Mouse (Mus musculus): ENCODE results near the gene Ubap2l.
A peak's percentile ranks its signal among the peaks of the same experiment; 100 is the strongest.

Gene Ubap2l

DNA sequence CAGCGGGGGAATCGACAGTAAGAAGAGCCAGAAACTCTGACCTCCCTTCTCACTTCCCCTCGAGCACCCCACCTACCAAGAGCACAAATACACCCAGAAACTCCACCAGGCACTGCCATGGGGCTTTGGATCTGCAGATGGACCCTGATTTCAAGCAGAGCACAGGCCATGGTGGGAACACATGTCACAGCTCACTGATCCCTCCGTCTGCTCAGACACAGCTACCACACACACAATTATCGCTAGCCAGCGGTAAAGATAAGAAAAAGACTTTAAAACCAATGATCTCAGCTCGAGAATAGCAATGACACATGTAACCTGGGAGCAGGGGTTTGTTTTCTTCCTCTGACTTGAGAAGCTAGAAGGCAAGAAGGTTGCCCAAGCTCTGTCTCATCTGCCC, 83.9 kb downstream of the Ubap2l start:
- no peak for DNase-seq (ENCODE audit: low read depth, low spot score)

DNA sequence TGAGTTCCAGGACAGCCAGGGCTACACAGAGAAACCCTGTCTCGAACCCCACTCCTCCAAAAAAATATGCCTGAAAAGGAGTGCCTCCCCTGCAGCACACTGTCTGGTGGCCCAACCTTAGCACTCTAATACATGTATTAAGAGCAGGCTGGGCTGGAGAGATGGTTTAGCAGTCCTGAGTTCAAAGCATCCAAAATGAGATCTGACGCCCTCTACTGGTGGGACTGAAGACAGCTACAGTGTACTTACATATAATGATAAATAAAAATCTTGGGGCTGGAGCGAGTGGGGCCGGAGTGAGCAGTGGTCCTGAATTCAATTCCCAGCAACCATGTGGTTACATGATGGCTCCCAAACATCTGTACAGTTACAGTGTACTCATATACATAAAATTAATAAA, 85.5 kb downstream of the Ubap2l start:
- DNase-seq (ENCODE audit: low read depth, low spot score): peak; percentile 71

DNA sequence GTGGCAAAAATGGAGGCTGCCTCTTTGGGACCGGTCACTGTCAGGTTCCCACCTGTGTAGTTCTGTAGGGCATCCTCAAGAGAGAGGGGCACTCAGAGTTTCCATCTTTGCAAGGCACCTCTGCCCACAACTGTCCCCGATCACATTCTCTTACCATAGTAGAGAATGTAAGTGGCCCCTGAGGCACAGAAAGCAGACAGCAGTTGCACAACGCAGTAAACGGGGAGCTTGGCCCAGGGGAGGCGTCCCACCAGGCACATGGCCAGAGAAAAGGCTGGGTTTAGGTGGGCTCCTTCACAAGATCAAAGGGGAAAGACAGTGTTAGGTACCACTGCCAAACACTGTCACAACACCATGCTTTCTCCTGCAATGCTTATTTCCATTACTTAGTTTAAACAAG, 86.5 kb downstream of the Ubap2l start:
- DNase-seq (ENCODE audit: low read depth, low spot score): no peak

DNA sequence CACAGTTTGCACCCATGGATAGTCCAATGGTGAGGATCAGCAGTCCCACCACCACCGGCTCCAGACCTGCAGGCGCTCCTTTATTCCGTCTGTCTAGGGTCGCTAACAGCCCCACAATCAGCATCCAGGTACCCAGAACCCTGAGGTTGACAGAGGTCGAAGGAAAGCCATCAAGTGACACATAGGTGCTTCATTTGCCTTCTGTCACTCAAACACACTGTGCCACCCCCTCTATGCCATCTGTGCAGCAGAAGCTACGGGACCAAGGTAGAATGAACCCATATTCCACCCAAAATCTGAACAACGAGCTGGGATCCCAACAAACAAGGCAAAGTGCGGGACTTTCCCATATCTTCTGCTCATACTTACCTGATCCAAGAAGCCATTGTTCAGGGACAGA, 86.9 kb downstream of the Ubap2l start:
- no peak for DNase-seq (ENCODE audit: low read depth, low spot score)

DNA sequence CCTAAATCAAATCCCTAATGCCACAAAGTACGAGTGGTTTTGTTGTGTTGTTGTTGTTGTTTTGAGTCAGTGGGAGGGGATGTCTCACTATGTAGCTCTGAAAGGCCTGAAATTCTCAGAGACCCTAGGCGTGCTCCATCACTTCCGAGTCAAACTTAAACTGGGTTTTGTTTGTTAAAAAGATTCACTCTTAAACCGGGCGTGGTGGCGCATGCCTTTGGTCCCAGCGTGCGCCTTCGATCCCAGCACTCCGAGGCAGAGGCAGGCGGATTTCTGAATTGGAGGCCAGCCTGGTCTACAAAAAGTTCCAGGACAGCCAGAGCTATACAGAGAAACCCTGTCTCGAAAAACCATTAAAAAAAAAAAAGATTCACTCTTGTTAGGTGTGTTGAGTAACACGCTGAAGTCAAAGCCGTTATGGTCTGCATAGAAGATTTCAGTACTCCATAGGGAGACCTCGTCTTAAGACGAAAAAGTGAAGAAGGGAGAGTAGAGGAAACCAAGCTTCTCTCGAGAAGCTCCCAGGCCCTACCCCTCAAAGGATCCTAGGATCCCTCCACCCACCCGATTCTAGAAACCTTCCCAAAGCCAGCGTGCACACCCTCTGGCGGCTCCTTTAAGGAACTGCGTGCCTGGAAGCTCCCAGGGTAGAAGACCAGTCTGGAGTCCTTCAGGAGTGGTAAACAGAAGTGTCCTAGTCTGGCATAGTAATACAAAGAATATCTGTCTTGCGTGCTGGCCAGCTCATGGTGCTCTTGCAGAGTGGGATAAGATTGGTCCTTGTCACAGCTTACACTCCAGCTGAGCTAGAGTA, 88.3 kb downstream of the Ubap2l start:
- peak; percentile 74 for DNase-seq (ENCODE audit: low read depth, low spot score)

DNA sequence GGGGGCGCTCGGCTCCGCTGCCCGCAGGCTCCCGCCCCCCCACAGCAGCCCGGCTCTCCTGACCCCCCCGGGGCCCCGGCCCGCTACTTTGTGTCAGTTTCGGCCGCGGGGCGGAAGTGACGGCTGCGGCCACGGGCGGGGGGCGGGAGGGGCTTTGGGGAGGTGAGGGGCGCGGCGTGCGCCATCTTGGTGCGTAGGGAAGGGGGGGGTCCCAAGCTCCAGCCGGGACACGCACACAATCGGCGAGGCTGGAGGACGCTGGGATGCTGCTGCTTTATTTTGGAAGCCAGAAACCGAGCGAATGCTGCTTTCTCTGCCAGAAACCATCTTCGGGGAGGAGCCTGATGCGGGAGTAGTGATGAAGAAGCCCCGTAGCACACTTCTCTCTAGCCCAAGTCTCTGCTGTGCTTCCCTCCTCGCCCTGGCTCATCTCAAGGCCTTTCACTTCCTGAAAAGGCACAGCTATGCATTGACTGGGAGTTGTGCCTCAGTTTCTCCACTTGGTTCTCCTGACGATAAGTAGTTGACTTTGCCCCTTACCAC, 89.1 kb downstream of the Ubap2l start, which contains the start of gene Atp8b2:
TSS of gene Atp8b2 (minus strand) at position 288 of the 543 bp plus-strand sequence.
- DNase-seq (ENCODE audit: low read depth, low spot score): peak; percentile 83

DNA sequence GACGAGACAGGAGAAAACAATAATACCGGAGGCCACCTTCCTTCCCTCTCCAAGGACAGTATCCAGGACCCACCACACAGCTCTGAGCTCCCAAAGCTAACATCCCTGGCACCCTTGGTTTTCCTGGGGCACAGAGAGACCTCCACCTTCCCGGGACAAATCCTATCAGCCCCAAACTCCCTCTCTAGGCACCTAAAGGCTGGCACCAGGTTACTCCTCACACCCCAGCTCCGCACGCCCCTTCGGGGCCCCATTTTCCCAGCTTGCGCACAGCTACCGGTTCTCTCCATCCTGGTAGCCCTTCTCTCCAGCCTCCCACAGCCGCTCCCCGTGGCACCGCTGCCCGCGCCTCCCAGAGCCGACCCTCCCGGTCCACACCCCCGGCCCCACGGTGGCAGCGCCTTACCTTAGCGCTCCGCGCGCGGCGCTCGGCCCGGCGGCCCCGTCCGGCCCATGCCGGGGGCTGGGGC, 89.6 kb downstream of the Ubap2l start:
- no peak for DNase-seq (ENCODE audit: low read depth, low spot score)

DNA sequence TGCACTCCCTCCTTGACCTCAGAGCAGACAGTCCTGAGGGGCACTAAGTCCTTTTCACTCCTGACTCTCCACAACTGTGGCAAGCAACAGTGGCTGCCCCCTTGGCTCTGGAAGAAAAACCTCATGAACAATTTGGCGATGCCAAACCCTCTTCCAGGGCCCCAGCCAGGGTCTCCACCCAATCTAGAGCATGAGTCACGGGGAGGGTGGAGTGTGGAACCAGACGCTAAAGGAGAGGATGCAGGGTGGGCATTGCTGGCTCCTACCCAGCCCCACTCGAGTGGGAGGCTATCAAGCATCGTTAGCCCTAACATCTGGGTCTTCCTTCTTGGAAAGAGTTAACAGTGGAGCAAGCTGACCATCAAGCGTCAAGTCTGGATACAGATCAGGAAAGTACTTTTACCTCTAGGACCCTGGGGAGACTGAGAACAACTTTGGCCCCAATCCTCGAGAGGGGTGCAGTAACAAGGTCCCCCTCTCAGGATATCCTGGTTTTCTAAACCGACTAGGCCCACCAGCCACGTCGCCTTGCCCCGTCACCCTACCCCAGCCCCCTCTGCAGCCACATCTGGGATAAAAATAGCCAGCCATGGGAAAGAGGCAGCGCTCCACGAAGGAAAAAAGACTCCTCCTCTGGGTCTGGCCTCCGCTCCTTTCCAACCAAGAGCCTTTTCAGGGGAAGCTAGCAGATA, 90.2 kb downstream of the Ubap2l start:
- peak; percentile 25 for DNase-seq (ENCODE audit: low read depth, low spot score)

DNA sequence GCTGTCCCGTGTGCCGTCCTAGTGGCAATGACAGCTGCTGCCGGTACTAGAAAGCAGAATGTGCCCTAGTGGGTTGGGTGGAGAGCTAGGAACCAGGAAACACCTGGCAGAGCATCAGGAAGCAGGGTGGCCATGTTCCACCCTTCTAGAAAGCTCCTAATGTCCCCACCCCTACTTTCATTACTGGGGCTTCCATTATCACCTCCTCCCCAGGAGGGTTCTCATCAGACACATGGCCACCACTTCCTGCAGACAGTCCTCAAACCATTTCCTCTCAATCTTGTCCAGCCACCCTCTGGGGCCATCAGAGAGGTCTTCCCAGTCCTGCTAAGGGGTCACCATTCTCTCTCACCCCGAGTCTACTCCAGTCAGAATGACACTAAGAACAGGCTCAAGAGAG, 91.0 kb downstream of the Ubap2l start:
- DNase-seq (ENCODE audit: low read depth, low spot score): peak; percentile 50

DNA sequence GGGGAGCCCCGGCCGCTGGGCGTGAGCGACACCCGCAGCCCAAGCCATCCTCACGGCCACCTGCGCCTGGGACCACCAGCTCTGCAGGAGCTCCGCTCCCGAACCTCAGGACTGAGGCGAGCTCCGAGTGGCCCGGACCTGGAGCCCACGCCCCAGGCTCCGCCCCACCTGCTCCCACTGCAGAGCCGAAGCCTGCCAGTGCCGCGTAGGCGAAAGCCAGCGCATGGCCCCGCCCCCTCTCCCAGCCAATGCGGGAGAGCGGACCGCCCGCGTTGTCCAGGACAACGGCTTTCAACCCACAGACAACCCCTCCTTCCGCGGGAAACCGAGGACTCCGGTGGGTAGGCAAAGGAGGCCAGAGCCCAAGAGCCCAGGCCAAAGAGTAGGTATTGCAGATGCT, 92.0 kb downstream of the Ubap2l start:
- peak; percentile 95 for DNase-seq (ENCODE audit: low read depth, low spot score)

DNA sequence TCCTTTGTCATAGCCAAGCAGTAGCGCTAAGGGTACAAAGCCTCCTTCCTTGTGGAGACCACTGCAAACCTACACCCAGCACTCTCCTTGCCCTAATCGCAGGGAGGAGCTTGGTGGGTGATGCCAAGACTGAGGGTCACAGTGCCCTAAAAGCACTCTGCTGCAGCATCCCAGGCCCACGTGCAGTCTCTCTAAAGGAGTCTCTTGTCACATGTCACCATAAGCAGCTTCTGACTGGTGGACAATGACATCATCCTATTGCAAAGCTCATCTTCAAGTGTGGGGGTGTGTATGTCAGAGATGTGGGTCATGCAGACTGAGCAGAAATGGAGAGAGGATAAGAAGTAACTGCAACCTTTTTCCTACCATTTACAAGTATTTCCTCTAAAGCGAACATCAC, 93.0 kb downstream of the Ubap2l start:
- peak; percentile 32 for DNase-seq (ENCODE audit: low read depth, low spot score)

DNA sequence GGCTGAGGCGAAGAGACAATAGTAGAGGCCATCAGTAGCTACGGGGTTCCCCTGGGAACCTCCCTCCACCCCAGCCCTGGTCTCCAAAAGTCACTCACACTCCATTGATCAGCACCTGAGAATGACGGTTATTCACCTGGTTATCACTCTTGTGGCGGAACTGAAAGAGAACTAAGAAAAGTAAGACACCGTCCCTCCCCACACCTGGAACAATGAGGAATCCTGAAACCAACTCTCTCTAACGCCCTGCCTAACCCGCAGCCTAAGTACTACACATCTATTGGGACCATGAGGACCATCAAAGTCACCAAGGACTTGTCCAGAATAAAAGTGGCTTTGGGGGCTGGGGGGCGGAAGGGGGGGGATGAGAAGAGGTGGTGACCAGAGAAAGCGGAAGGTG, 94.5 kb downstream of the Ubap2l start:
- no peak for DNase-seq (ENCODE audit: low read depth, low spot score)

DNA sequence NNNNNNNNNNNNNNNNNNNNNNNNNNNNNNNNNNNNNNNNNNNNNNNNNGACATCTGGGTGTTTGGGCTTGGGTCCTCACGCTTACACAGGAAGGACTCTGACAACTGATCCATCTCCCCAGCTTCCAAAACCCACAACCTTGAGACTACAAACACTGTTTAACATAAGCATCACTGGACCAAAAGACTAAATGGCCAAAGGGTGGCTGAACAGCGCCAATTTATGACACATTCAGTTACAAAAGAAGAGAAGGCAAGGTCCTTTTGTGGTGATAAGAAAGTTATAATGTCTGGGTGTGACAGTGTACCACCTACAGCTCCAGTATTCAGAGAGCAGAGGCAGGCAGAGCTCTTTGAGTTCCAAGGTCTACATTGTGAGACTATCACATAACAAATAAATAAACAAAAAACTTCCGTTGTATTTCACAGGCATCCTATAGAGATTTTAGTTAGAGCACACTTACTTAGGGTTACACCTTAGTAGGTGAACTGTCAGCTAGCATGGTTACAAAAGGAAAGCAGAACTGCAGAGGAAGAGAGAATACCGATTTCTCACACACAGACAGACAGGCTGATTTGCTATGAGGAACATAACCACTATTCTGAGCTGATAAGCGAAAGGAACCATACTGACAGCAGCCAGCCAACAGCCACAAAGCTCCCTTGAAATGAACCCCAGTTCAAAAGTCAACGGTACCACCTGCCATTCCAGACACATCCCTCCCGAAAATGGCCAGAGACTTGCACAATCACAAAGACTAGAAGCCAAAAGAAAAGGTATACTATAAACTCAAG, 96.1 kb downstream of the Ubap2l start:
- no peak for DNase-seq (ENCODE audit: low read depth, low spot score)

DNA sequence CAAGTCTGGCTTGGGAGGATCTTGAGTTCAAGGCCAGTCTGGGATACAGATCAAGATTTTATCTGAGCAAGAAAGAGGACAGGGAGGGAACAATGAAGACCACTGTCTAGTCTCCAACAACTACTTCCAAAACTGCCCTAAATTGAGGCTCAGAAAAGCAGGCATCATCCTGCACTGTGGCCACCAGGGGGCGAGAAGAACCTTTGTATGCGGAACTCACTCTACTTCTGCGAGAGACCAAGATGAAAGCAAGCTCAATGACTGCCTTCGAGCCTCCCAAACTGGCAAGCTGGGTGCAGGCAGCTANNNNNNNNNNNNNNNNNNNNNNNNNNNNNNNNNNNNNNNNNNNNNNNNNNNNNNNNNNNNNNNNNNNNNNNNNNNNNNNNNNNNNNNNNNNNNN, 99.0 kb downstream of the Ubap2l start:
- peak; percentile 83 for DNase-seq (ENCODE audit: low read depth, low spot score)
